Mouse (Mus musculus) forebrain, embryonic 16.5 days (tissue): ENCODE results near the gene Serinc5. TPM values are rescaled to one million over a fixed set of nuclear protein-coding genes. Genes with fewer than 3 reads are reported as not detected.

Experiments used
- ATAC-seq: fragments of 200-750 bp; cut with Nextera tagmentation; 2 replicates; pipeline ENCODE4 v1.8.0; 2017; ENCODE audit warnings: mild to moderate bottlenecking, moderate library complexity
- H3K27ac ChIP-seq: fragments of 300-500 bp; sonication (generic); 2 replicates; pipeline ENCODE4 v1.5.1; 2014; ENCODE audit warnings: low read length, control low read depth
- H3K27me3 ChIP-seq: fragments of 300-500 bp; sonication (generic); replicated peaks from 2 replicates; pipeline ENCODE4 v1.6.1; 2014; ENCODE audit warnings: low read length; ENCODE audit not compliant: control insufficient read depth, insufficient read depth
- H3K36me3 ChIP-seq: fragments of 300-500 bp; sonication (generic); 2 replicates; pipeline ENCODE4 v1.6.1; 2014; ENCODE audit not compliant: control insufficient read depth, insufficient read depth
- H3K4me1 ChIP-seq: fragments of 300-500 bp; sonication (generic); replicated peaks from 2 replicates; pipeline ENCODE4 v1.6.1; 2014; ENCODE audit warnings: low read length; ENCODE audit not compliant: control insufficient read depth, insufficient read depth
- H3K4me2 ChIP-seq: fragments of 300-500 bp; sonication (generic); 2 replicates; pipeline ENCODE4 v1.6.1; 2014; ENCODE audit warnings: mild to moderate bottlenecking, low read length, control low read depth
- H3K4me3 ChIP-seq: fragments of 300-500 bp; sonication (generic); replicated peaks from 2 replicates; pipeline ENCODE4 v1.5.1; 2014; ENCODE audit warnings: mild to moderate bottlenecking, low read length, control low read depth
- H3K9ac ChIP-seq: fragments of 300-500 bp; sonication (generic); replicated peaks from 2 replicates; pipeline ENCODE4 v1.6.1; 2014; ENCODE audit warnings: low read depth, low read length, control low read depth
- H3K9me3 ChIP-seq: fragments of 300-500 bp; sonication (generic); 2 replicates; pipeline ENCODE4 v1.6.1; 2016; ENCODE audit warnings: low read length; ENCODE audit not compliant: control insufficient read depth
- WGBS: fragments of 180-500 bp; shearing (Covaris S2); extraction: QIAGEN DNeasy Blood & Tissue Kit; methylation state at CpG from one replicate; pipeline ENCODE4 v1.1.7; 2014; 5-methylcytosine and 5-hydroxymethylcytosine counted together
- polyA plus RNA-seq: library from polyadenylated mRNA; unstranded; fragments of >200 nt; fragmentation: Nextera tagmentation; extraction: Ambion mirVana; gene quantifications from 2 replicates; pipeline ENCODE4 v1.2.1, GENCODE M21; 2015

Gene Serinc5
- polyA plus RNA-seq, 1 experiment from 2014 or later: 21.6 TPM

DNA sequence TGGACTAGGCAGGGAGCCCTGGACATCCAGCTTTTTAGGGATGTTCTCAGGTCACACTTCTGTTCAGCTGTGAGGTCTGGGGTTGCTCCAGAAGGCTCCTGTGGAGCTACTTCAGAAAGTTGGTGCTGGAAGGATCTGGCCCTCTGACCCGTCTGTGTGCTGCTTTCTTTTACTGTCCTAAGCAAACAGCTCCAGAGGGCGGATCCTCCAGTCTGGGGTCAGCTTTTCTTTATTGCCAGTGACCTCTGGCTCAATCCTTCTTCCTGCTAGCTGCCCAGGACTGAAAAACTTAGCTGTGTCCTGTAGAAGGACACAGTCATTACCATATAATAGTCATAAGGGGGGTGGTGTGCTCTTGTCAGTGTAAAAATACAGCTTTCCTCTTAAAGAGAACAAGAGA, 24.1 kb downstream of the Serinc5 start:
- no peaks in the 10 kb centered on the region for H3K27me3 ChIP-seq
- no peaks in the 10 kb centered on the region for H3K9me3 ChIP-seq
- WGBS: 37% methylated on average over 2 of the region's 2 CpGs
- no peak overlapping the region for H3K4me3 ChIP-seq
- H3K4me2 ChIP-seq: no peak overlapping the region
- H3K9ac ChIP-seq: no peak overlapping the region
- H3K4me1 ChIP-seq: peaks cover 12% of the 10 kb centered on the region
- H3K27ac ChIP-seq: no peak overlapping the region
- no peak for ATAC-seq
- no peaks in the 10 kb centered on the region for H3K36me3 ChIP-seq

DNA sequence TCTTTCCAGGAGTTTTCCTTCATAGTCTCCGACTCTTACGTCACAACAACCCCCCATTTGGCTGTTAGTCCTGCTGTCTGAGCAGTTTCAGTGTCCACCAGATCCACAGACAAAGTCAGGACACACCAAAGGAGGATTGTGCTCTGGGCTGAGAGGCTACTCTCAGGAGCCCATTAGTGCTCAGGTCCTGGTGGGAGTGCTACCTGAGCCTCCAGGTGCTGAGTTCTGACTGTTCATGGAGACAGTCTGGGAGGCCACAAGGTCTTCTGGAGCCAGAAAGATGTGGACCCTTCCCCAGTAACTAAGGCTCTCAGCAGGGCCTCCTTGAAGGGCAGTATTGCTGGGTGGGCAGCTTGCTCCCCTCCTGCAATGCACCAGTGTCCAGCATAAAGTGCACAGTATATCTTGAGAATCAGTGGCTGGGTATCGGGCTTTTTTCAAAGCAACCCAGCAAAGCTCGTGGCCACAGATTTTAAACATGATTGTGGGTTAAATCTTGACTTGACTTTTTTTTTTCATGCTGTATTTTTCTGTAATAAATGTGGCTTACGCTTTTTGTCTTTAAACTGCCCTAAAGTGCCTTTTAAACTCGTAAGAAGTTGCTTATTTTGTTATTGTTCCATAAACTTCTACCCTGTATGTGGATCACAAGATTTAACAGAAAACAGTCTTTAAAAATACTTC, 25.5 kb downstream of the Serinc5 start:
- no peak for ATAC-seq
- Histone ChIP-seq H3K4me1 (peaks cover 12% of the 10 kb centered on the region), H3K27ac (no peak overlapping the region), H3K36me3 (no peaks in the 10 kb centered on the region), H3K4me3 (no peak overlapping the region), H3K9me3 (no peaks in the 10 kb centered on the region), H3K27me3 (no peaks in the 10 kb centered on the region), H3K9ac (no peak overlapping the region), H3K4me2 (no peak overlapping the region)
- 69% methylated on average over 6 of the region's 6 CpGs for WGBS

DNA sequence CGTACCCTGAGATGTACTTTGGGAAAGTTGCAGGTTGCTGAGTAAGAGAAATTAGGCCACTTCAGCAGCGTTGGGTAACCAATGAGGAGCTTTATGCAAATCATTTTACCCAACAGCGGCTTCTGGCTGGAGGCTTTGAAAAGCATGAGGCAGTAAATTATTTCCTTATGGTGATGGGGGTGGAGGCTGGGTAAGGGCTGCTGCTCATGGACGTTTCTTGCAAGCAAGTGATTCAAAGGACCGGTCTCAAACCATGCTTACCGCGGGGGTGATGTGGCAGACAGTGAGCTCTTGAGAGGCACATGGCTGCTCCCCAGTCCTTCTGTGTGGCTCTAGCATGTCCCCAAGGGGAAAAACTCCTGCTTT, 26.0 kb downstream of the Serinc5 start:
- no peaks in the 10 kb centered on the region for H3K27me3 ChIP-seq
- H3K4me2 ChIP-seq: no peak overlapping the region
- H3K4me3 ChIP-seq: no peak overlapping the region
- H3K4me1 ChIP-seq: peaks cover 12% of the 10 kb centered on the region
- H3K36me3 ChIP-seq: no peaks in the 10 kb centered on the region
- H3K9ac ChIP-seq: peak overlapping the region; percentile 11; the same call in 1 of the 2 replicates
- no peak overlapping the region for H3K27ac ChIP-seq
- H3K9me3 ChIP-seq: no peaks in the 10 kb centered on the region
- WGBS: under 1% methylated on average over 7 of the region's 7 CpGs
- ATAC-seq: peak; percentile 85

DNA sequence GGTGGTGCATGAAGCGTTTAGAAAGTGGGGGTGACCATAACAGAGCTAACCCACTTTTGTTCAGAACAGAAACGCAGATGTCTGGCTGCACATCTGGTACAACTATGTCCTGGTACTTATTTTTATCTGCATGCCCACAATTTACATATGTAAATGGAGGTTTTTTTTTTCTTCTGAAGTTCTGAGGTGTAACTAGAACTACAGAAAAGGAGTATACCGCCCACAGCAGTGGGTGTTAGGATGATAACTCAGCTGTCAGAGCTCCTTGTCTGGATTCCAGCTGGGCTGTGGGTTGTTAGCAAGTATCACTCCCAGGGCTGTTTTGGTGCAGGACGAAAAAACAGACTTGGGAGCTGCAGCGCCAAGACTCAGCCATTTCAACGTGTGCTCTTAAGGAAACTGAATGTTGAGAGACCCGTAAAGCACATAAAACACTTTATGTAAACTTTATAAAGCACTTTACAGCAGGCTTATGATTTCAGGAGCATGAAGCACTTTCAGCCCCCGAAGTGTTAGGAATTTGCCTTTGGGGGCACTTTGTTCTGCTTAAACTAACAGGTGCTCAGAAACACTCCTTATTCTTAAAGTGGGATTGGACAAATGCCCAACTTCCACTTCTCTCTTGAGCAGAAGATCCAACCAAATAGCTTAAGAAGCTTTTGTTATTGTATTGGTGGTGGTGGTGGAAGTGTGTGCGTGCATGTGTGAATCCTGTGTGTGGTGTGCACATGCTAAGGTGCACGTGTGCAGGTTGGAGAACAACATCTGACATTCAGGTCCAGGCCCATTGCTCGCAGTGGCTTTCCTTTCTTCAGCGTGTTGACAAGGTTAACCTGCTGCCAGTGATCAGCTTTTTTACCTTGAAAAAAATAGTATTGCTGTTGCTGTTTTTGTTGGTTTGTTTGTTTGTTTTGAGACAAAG, 28.5 kb downstream of the Serinc5 start:
- no peak for ATAC-seq
- H3K9ac ChIP-seq: no peak overlapping the region
- 78% methylated on average over 12 of the region's 12 CpGs for WGBS
- no peak overlapping the region for H3K4me2 ChIP-seq
- H3K4me3 ChIP-seq: no peak overlapping the region
- H3K36me3 ChIP-seq: no peaks in the 10 kb centered on the region
- H3K4me1 ChIP-seq: peaks cover 8% of the 10 kb centered on the region; the same call in 1 of the 2 replicates
- H3K9me3 ChIP-seq: no peaks in the 10 kb centered on the region
- no peaks in the 10 kb centered on the region for H3K27me3 ChIP-seq
- H3K27ac ChIP-seq: no peak overlapping the region

DNA sequence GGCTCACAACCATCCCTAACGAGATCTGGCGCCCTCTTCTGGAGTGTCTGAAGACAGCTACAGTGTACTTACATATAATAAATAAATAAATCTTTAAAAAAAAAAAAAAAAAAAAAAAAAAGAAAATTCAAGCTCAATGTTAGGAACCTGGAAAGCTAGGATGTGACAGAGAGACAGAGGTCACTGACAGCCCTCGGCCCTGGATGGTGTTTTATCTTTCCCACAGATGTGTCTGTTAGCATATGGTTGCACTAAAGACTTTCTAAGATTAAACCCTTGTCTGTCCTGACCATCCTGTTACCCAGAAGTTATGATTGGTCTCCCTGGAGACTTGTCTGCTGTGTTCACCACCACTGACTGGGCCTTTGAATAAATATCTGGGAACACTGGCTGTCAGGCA, 33.3 kb downstream of the Serinc5 start:
- Histone ChIP-seq H3K27ac (no peak overlapping the region), H3K4me2 (no peak overlapping the region), H3K36me3 (no peaks in the 10 kb centered on the region), H3K9me3 (no peaks in the 10 kb centered on the region), H3K27me3 (no peaks in the 10 kb centered on the region), H3K4me3 (no peak overlapping the region), H3K9ac (no peak overlapping the region), H3K4me1 (peaks cover 2% of the 10 kb centered on the region; the same call in 1 of the 2 replicates)
- 90% methylated on average over 3 of the region's 3 CpGs for WGBS
- no peak for ATAC-seq

DNA sequence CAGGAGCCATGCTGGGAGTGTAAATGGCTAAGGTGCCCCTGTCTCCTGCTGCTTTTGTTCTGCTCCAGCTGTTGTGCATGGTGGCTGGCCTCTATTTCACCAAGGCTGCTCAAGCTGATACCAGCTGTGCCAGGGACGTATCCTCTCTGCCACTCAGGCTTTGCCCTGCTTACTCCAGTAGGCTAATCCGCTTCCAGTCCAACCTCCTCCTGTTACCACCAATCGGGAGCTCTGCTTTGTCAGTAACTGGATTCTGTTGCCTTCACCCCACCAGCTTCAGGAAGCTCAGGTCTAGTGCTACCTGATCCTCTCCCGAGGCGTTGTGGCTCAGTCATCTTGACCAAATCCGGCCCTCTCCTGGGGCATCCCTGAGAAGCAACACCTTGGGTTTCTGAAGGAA, 33.9 kb downstream of the Serinc5 start:
- H3K4me2 ChIP-seq: no peak overlapping the region
- H3K9me3 ChIP-seq: no peaks in the 10 kb centered on the region
- peaks cover 2% of the 10 kb centered on the region; the same call in 1 of the 2 replicates for H3K4me1 ChIP-seq
- no peak overlapping the region for H3K4me3 ChIP-seq
- H3K27ac ChIP-seq: no peak overlapping the region
- WGBS: 64% methylated on average over 6 of the region's 6 CpGs
- H3K27me3 ChIP-seq: no peaks in the 10 kb centered on the region
- no peak overlapping the region for H3K9ac ChIP-seq
- no peaks in the 10 kb centered on the region for H3K36me3 ChIP-seq
- ATAC-seq: no peak

DNA sequence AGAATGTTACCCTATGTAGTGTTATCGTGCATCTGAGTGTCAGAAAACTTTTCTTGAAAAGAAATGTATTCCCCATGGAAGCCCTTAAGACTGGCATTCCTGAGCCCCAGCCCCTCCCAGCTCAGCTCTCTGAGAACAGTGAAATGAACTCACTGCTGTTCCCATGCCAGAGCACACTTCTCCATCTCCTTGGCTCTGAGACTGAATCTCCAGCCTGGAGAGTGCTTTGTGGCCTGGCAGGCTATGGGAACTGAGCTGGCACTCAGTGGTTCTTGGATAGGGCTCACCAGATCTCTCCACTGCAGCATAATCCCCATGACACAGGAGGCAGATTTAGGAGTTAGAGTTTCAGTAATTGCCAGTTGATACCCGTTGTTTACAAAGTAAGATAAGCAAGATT, 36.8 kb downstream of the Serinc5 start:
- Histone ChIP-seq H3K27ac (no peak overlapping the region), H3K4me2 (no peak overlapping the region), H3K9me3 (no peaks in the 10 kb centered on the region), H3K36me3 (no peaks in the 10 kb centered on the region), H3K9ac (no peak overlapping the region), H3K4me3 (no peak overlapping the region), H3K27me3 (no peaks in the 10 kb centered on the region), H3K4me1 (peaks cover 2% of the 10 kb centered on the region)
- peak; percentile 81 for ATAC-seq
- WGBS: 55% methylated on average over 2 of the region's 2 CpGs

DNA sequence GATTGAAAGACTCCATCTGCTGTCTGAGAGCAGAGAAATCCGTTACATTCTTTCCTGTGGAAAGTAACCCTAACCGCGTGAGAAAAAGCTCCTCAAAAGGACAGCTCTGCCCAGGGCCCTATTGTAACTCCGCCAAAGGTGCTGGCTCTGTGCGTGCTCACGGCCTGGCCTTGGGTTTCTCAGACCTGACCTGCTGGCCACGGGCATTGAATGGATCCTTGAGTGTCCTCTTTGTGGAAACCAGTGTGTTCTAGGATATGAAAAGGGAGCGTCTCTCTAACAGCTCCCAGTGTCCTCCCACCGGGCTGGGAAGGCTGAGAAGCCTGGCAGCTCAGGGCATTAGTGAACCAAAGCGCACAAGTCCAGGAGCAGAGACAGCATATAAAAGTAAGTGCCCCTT, 38.2 kb downstream of the Serinc5 start:
- no peak overlapping the region for H3K4me3 ChIP-seq
- no peak overlapping the region for H3K9ac ChIP-seq
- no peaks in the 10 kb centered on the region for H3K9me3 ChIP-seq
- no peak for ATAC-seq
- no peak overlapping the region for H3K4me2 ChIP-seq
- peaks cover 2% of the 10 kb centered on the region for H3K4me1 ChIP-seq
- 85% methylated on average over 10 of the region's 10 CpGs for WGBS
- no peaks in the 10 kb centered on the region for H3K27me3 ChIP-seq
- H3K27ac ChIP-seq: no peak overlapping the region
- H3K36me3 ChIP-seq: no peaks in the 10 kb centered on the region

DNA sequence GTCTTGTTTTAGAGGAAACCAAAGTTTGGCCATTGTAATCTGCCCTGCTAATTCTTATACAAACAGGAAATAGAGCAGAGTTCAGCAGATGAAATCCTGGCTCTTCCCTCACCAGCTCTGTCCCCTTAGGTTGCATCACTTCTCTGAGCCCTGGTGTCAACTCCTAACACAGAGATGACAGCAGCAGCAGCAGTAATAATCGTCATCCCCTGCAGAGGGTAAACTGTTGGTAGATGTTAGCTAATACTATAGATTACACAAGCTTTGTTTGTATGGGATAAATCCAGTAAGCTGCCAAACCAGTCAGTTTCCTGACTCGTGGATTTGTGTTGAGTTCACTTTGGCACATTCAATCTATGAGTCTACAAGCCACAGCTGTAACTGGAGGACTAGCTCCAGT, 40.1 kb downstream of the Serinc5 start:
- H3K4me3 ChIP-seq: no peak overlapping the region
- H3K4me2 ChIP-seq: no peak overlapping the region
- H3K27me3 ChIP-seq: no peaks in the 10 kb centered on the region
- H3K4me1 ChIP-seq: peaks cover 2% of the 10 kb centered on the region
- no peaks in the 10 kb centered on the region for H3K36me3 ChIP-seq
- 76% methylated on average over 2 of the region's 2 CpGs for WGBS
- H3K9me3 ChIP-seq: no peaks in the 10 kb centered on the region
- ATAC-seq: no peak
- no peak overlapping the region for H3K27ac ChIP-seq
- H3K9ac ChIP-seq: no peak overlapping the region
